Mouse (Mus musculus) erythroblast, embryonic 14.5 days (primary cell): ENCODE results near the gene Ecd. TPM values are rescaled to one million over a fixed set of nuclear protein-coding genes. Genes with fewer than 3 reads are reported as not detected.

Source experiments
- H3K27me3 ChIP-seq: 2 replicates; pipeline ENCODE4 v1.6.1; 2012; ENCODE audit warnings: inconsistent platforms; ENCODE audit not compliant: control insufficient read depth
- H3K36me3 ChIP-seq: 2 replicates; pipeline ENCODE4 v1.6.1; 2012; ENCODE audit warnings: mild to moderate bottlenecking, inconsistent platforms; ENCODE audit not compliant: control insufficient read depth
- H3K4me1 ChIP-seq: 2 replicates; pipeline ENCODE4 v1.6.1; 2012; ENCODE audit warnings: inconsistent platforms; ENCODE audit not compliant: control insufficient read depth
- H3K4me3 ChIP-seq: replicated peaks from 2 replicates; pipeline ENCODE3; 2012; ENCODE audit warnings: moderate library complexity, mild to moderate bottlenecking, inconsistent platforms
- H3K9me3 ChIP-seq: 2 replicates; pipeline ENCODE4 v1.6.1; 2012; ENCODE audit warnings: low read length, inconsistent platforms, mixed read lengths; ENCODE audit not compliant: control insufficient read depth
- GATA1 ChIP-seq: IDR thresholded peaks from 2 replicates; pipeline ENCODE4 v1.6.1; 2012; ENCODE audit warnings: low read length, inconsistent platforms, mixed read lengths
- TAL1 ChIP-seq: IDR thresholded peaks from 3 replicates; pipeline ENCODE4 v1.6.1; 2012; ENCODE audit warnings: low read length, inconsistent platforms, mixed read lengths
- polyA plus RNA-seq: library from polyadenylated mRNA; stranded (reverse); fragments of >175 nt; gene quantifications from 2 replicates; pipeline ENCODE4 v1.2.3, GENCODE M21; 2012

Ecd gene
- 1.2 and 2.3 TPM in 2 replicates for polyA plus RNA-seq

DNA sequence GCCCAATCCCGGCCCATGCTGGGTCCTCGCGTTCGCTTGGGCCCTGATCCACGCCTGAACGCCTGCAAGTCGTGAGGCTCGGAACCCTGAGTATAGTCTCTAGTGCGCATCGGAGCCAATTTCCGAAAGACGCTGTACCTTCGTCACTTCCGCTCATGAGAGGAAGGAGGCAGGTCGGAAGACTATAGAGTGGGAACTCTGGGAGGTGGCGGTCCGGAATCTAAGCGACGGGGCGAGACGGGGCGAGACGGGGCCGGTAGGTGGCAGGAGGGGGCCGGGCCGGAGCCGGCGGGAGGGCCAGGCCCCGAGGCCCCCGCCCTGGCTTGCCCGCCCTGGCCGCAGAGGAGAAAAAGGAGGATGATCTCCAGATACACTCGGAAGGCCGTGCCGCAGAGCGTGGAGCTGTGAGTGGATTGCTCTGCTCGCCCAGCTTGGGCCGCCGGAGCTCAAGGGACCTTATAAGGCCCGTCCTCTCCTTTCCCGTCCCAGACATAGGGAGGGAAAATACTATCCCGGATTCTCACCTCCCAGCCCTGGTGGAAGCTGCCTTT, at the start of gene Ecd, which contains the start of gene Fam149b:
Ecd (minus strand) TSS at position 131 of the 551 bp plus-strand sequence.
Fam149b (plus strand) TSS at position 172 of the 551 bp plus-strand sequence.
- Histone ChIP-seq H3K4me3 (peak within 1 kb of the TSS; percentile 97), H3K36me3 (peaks cover 35% of the 10 kb centered on the region), H3K27me3 (no peaks in the 10 kb centered on the region), H3K4me1 (peaks cover 37% of the 10 kb centered on the region), H3K9me3 (no peaks in the 10 kb centered on the region)
- TF ChIP-seq TAL1 = no peak
- no peak for TF ChIP-seq GATA1

DNA sequence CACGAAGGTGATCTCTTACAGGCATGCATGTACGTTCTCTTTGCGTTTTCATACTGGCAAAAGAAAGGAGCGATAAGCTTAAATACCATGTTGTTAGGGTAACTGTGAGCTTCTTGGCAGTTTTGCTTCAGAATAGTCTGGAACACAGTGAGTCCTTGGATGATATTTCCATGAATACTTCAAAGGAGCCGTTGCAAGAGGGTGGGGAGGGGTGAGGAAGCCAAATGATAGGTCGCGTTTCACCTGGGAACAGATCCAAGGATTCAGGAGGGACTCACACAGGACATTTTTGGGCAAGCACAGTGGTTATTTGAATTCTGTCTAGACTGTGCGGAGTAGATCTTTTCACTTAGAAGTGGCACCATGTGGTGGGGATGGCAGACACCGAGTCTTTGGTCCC, 49.3 kb upstream of the Ecd start:
- H3K4me3 ChIP-seq = no peak overlapping the region
- peaks cover 17% of the 10 kb centered on the region for H3K4me1 ChIP-seq
- TF ChIP-seq GATA1 (no peak), TAL1 (no peak)
- no peaks in the 10 kb centered on the region for H3K9me3 ChIP-seq
- H3K36me3 ChIP-seq = no peaks in the 10 kb centered on the region; the same call in 1 of the 2 replicates
- no peaks in the 10 kb centered on the region for H3K27me3 ChIP-seq

DNA sequence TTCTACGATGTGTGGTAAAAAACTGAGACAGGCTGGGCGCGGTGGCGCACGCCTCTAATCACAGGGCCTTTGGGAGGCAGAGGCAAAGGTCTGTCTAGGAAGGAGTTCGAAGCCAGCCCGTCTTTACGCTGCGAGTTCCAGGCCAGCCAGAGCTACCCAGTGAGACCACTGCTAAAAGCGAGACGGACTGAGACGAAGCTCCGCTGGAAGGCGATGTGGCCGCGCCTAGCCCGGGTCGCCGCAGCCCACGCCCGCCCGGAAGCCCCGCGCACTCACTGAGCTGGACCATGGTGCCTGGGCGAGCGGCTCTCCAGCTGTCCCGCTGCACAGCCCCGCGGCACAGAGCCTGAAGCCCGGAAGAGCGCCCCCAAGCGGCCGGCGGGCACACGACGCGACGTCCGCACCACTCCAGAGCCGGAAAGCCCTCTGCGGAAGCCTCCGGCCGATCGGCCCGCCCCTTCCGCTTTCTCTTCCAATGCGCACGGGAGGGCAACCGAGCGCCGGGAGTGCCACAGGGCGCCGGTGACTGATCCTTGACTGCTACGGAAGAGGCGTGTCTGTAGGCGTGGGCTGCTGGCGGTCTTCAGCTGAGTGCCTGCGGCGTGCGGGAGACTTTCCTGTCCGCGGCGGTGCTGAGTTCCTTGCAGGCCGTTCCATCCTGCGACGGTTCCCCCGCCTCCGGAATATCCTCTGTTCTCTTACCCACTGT, 45.4 kb upstream of the Ecd start, which contains the start of gene Mrps16:
Mrps16 (minus strand) TSS at position 430 of the 709 bp plus-strand sequence.
- no peaks in the 10 kb centered on the region for H3K9me3 ChIP-seq
- H3K4me1 ChIP-seq = peaks cover 35% of the 10 kb centered on the region
- H3K36me3 ChIP-seq = peaks cover 24% of the 10 kb centered on the region
- H3K4me3 ChIP-seq = peak within 1 kb of the TSS; percentile 70
- no peak for TF ChIP-seq GATA1
- TF ChIP-seq TAL1 = no peak
- no peaks in the 10 kb centered on the region for H3K27me3 ChIP-seq

DNA sequence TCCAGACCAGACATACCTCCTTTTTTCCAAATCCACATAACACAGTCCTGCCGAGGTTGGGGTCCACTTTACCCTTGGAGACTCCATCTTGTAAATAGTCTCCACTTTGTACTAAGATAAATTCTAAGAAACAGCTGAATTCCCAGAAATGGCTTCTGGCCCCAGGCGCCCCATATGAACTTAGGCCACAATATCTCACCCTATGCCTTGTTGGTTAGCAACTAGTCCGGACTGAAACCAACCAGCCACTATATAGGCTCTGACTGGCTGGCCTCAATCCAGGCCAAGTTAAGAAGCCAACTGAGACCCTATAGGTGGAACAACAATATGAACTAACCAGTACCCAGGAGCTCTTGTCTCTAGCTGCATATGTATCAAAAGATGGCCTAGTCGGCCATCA, 44.4 kb upstream of the Ecd start:
- H3K4me3 ChIP-seq = peak overlapping the region; percentile 40
- no peaks in the 10 kb centered on the region for H3K27me3 ChIP-seq
- TF ChIP-seq TAL1 (no peak), GATA1 (no peak)
- H3K9me3 ChIP-seq = no peaks in the 10 kb centered on the region
- H3K36me3 ChIP-seq = peaks cover 31% of the 10 kb centered on the region
- peaks cover 42% of the 10 kb centered on the region for H3K4me1 ChIP-seq

GRCm38 (mm10) chr14:20389446-20390079, 41.6 kb upstream of the Ecd start:
- Histone ChIP-seq H3K4me3 (peak overlapping the region; percentile 97), H3K36me3 (peaks cover 59% of the 10 kb centered on the region), H3K27me3 (no peaks in the 10 kb centered on the region), H3K9me3 (no peaks in the 10 kb centered on the region), H3K4me1 (peaks cover 60% of the 10 kb centered on the region)
- no peak for TF ChIP-seq TAL1
- no peak for TF ChIP-seq GATA1

GRCm38 (mm10) chr14:20388441-20389129, 40.7 kb upstream of the Ecd start, which contains the start of gene Dnajc9:
TSS of gene Dnajc9 (minus strand) at chr14:20388910.
- no peaks in the 10 kb centered on the region for H3K9me3 ChIP-seq
- peaks cover 68% of the 10 kb centered on the region for H3K36me3 ChIP-seq
- peak within 1 kb of the TSS; percentile 97 for H3K4me3 ChIP-seq
- no peak for TF ChIP-seq TAL1
- no peak for TF ChIP-seq GATA1
- peaks cover 53% of the 10 kb centered on the region for H3K4me1 ChIP-seq
- H3K27me3 ChIP-seq = no peaks in the 10 kb centered on the region

DNA sequence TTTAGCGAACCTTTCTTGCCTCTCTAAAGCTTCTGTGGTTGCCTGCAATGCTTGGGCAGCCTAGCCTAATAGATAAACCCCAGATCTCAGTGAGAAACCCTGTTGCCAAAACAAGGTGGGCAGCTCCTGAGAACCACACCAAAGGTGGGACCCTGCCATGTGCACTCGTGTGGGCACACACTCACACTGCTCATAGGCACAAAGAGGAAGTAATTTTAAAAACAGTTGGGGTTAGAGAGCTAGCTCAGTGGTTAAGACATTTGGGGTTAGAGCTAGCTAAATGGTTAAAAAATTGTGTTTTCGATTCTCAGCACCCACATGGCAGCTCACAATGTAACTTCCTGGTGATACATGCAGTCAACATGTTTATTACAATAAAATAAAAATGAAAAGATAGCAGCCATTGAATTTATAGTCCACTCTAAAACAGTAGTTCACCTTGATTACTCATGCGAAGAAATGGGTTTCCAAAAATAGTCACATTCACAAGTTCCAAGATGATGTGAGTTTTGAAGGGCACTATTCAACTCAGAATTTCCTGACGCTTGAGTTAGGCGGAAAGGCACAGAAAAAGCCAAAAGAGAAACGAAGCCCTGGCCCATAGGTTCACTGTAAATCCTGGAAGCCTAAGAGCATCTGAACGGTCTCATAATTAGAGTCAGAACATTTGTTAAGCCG, 32.0 kb upstream of the Ecd start:
- Histone ChIP-seq H3K9me3 (no peaks in the 10 kb centered on the region), H3K36me3 (peaks cover 93% of the 10 kb centered on the region)

DNA sequence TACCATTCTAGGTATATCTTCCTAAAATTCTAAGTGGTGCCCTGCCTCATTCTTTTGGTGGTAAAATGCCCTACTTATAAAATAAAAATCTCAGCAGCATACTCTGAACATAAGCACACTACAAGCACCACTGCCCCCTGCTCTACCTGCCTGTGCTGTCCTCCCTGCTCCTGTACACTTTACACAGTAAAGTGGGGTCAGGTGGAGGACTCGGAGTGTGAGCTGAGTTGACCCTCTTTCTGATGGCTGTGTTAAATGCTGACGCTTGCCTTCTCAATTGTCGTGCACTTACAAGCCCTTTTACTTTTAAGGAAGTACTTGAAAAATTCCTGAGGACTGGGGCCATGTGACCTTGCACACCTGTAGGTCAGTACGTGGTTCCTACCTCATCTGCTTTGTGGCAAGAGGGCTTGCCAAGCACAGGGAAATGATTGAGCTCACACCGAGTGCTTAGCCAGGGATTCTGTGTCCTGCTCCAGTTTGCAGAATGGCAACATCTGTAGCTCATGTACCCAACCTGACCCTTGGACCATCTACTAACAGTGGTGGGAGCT, 31.2 kb upstream of the Ecd start:
- no peaks in the 10 kb centered on the region for H3K9me3 ChIP-seq
- peaks cover 90% of the 10 kb centered on the region for H3K36me3 ChIP-seq
- peaks cover 10% of the 10 kb centered on the region for H3K4me1 ChIP-seq
- TF ChIP-seq GATA1 = no peak
- TF ChIP-seq TAL1 = no peak
- no peaks in the 10 kb centered on the region for H3K27me3 ChIP-seq
- no peak overlapping the region for H3K4me3 ChIP-seq

More for the DNA sequence above, 32.0 kb upstream of the Ecd start:
- Histone ChIP-seq H3K4me1 (peaks cover 13% of the 10 kb centered on the region), H3K4me3 (no peak overlapping the region), H3K27me3 (no peaks in the 10 kb centered on the region)
- TF ChIP-seq GATA1 (no peak), TAL1 (no peak)
